Mouse (Mus musculus) embryonic facial prominence, embryonic 15.5 days (tissue): ENCODE results near the gene Tmem161a. TPM values are rescaled to one million over a fixed set of nuclear protein-coding genes. Genes with fewer than 3 reads are reported as not detected.

Source experiments
- ATAC-seq: fragments of 200-750 bp; cut with Nextera tagmentation; 2 replicates; pipeline ENCODE4 v1.8.0; 2017; ENCODE audit warnings: low read depth, moderate TSS enrichment; ENCODE audit not compliant: insufficient number of reproducible peaks, low FRiP score, low TSS enrichment
- H3K27ac ChIP-seq: fragments of 300-500 bp; sonication (generic); replicated peaks from 2 replicates; pipeline ENCODE4 v1.5.1; 2015; ENCODE audit warnings: mild to moderate bottlenecking, inconsistent platforms
- H3K27me3 ChIP-seq: fragments of 300-500 bp; sonication (generic); 2 replicates; pipeline ENCODE4 v1.6.1; 2015; ENCODE audit warnings: inconsistent platforms
- H3K36me3 ChIP-seq: fragments of 300-500 bp; sonication (generic); 2 replicates; pipeline ENCODE4 v1.6.1; 2015; ENCODE audit warnings: mild to moderate bottlenecking, inconsistent platforms
- H3K4me1 ChIP-seq: fragments of 300-500 bp; sonication (generic); 2 replicates; pipeline ENCODE4 v1.6.1; 2015; ENCODE audit warnings: inconsistent platforms
- H3K4me2 ChIP-seq: fragments of 300-500 bp; sonication (generic); replicated peaks from 2 replicates; pipeline ENCODE4 v1.6.1; 2015; ENCODE audit warnings: mild to moderate bottlenecking, inconsistent platforms
- H3K4me3 ChIP-seq: fragments of 300-500 bp; sonication (generic); replicated peaks from 2 replicates; pipeline ENCODE4 v1.5.1; 2015; ENCODE audit warnings: mild to moderate bottlenecking, inconsistent platforms
- H3K9ac ChIP-seq: fragments of 300-500 bp; sonication (generic); 2 replicates; pipeline ENCODE4 v1.6.1; 2015; ENCODE audit warnings: inconsistent platforms
- H3K9me3 ChIP-seq: fragments of 300-500 bp; sonication (generic); replicated peaks from 2 replicates; pipeline ENCODE4 v1.6.1; 2016; ENCODE audit warnings: inconsistent platforms
- WGBS: fragments of 180-500 bp; shearing (Covaris S2); methylation state at CpG from one replicate; pipeline ENCODE4 v1.1.7; 2015; 5-methylcytosine and 5-hydroxymethylcytosine counted together
- polyA plus RNA-seq: library from polyadenylated mRNA; unstranded; fragments of >200 nt; fragmentation: Nextera tagmentation; extraction: Ambion mirVana; gene quantifications from 2 replicates; pipeline ENCODE4 v1.2.1, GENCODE M21; 2015

Tmem161a gene
- polyA plus RNA-seq, 1 experiment from 2014 or later: 77.3 TPM

DNA sequence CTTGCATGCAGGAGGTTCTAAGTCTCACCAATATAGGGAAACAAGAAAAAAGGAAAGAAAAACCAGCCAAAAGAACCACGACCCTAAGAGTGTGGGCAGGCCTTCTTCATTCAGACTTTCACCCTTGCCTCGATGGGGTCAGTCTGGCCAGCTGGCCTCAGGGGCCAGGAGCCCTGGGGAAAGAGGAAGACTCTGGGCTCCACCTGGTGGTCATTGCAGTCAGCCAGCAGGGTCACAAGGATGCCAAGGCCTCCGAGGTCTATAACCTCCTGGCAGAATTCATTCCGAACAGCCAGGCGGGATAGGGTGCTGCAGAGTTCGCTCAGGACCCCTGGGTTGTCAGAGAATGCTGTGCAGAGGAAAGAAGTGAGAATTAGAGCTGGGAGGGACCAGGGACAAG lies 51.2 kb downstream of the Tmem161a start:
- peaks cover 55% of the 10 kb centered on the region for H3K36me3 ChIP-seq
- no peak for ATAC-seq
- WGBS: 56% methylated on average over 6 of the region's 6 CpGs
- no peaks in the 10 kb centered on the region for H3K9me3 ChIP-seq
- H3K4me2 ChIP-seq: no peak overlapping the region
- no peaks in the 10 kb centered on the region for H3K4me1 ChIP-seq
- no peak overlapping the region for H3K4me3 ChIP-seq
- no peaks in the 10 kb centered on the region for H3K27me3 ChIP-seq
- H3K9ac ChIP-seq: no peak overlapping the region
- H3K27ac ChIP-seq: no peak overlapping the region

DNA sequence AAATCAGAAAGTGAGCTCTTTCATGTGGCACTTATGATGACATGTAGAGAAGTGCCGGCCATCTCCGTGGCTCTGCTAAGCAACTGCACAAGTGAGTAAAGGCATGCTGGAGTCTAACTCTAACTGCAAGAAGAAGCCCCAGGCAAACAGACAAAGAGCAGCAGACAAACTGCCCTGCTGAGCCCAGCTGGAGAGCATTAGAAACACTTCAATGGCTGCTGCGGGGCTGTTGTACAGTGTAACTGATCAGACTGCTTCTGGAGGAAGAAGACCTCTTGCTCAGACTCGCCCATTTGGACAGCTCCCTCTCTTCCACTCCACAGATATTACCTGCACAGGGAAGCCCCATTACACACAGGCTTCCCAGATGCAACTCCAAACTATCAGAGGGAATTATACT lies 55.8 kb downstream of the Tmem161a start:
- Histone ChIP-seq H3K4me1 (peaks cover under 1% of the 10 kb centered on the region), H3K4me3 (no peak overlapping the region), H3K4me2 (no peak overlapping the region), H3K9me3 (no peaks in the 10 kb centered on the region), H3K27ac (no peak overlapping the region), H3K36me3 (peaks cover 55% of the 10 kb centered on the region), H3K27me3 (no peaks in the 10 kb centered on the region), H3K9ac (no peak overlapping the region)
- no peak for ATAC-seq
- WGBS: 28% methylated on average over 4 of the region's 4 CpGs

DNA sequence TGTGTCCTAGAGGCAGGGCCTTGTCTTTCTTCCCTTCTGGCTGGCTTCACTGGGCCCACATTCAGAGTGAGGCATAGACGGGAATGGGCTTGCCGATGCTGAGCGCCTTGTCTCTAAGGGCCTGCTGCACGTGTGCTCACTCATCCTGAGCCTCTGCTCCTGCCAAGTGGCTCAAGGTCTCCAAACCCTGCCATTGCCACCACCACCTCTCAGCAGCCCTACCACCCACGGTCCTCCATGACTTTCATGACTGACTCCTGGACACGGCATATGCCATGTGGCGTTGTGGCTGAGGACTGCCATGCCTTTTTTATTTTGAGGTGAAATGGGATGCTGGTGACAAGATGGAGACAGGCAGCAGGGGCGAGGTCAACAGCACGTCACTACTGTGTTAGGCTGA lies 58.7 kb downstream of the Tmem161a start:
- Histone ChIP-seq H3K4me2 (no peak overlapping the region), H3K36me3 (peaks cover 29% of the 10 kb centered on the region; the same call in 1 of the 2 replicates), H3K27me3 (no peaks in the 10 kb centered on the region), H3K27ac (no peak overlapping the region), H3K4me3 (no peak overlapping the region), H3K9me3 (no peaks in the 10 kb centered on the region), H3K4me1 (peaks cover 14% of the 10 kb centered on the region), H3K9ac (no peak overlapping the region)
- 91% methylated on average over 9 of the region's 9 CpGs for WGBS
- no peak for ATAC-seq

Other genes with a start within 250 kb of the Tmem161a start
- 43.6 and 49.8 TPM in 2 replicates for gene Gatad2a, start 176.0 kb upstream of the Tmem161a start, polyA plus RNA-seq
- 52.7 and 61.3 TPM in 2 replicates for gene Mau2, start 129.6 kb upstream of the Tmem161a start, polyA plus RNA-seq
- gene Sugp1, start 129.5 kb upstream of the Tmem161a start, polyA plus RNA-seq: 44.3 and 45.1 TPM in 2 replicates
- 1.4 and 2.1 TPM in 2 replicates for gene Tm6sf2, start 99.4 kb upstream of the Tmem161a start, polyA plus RNA-seq
- gene Hapln4, start 88.9 kb upstream of the Tmem161a start, polyA plus RNA-seq: 0.43 and 0.56 TPM in 2 replicates
- gene Ncan, start 51.5 kb upstream of the Tmem161a start, polyA plus RNA-seq: 0.79 and 1.5 TPM in 2 replicates
- gene Nr2c2ap, start 41.0 kb upstream of the Tmem161a start, polyA plus RNA-seq: 33.0 and 33.3 TPM in 2 replicates
- gene Rfxank, start 33.2 kb upstream of the Tmem161a start, polyA plus RNA-seq: 18.9 and 22.2 TPM in 2 replicates
- gene Borcs8, start 32.9 kb upstream of the Tmem161a start, polyA plus RNA-seq: 55.3 and 65.4 TPM in 2 replicates
- 9.1 and 12.4 TPM in 2 replicates for gene Mef2b, start 32.6 kb upstream of the Tmem161a start, polyA plus RNA-seq
- gene Slc25a42, start 39.9 kb downstream of the Tmem161a start, polyA plus RNA-seq: 6.7 and 8.9 TPM in 2 replicates
- 31.7 and 32.5 TPM in 2 replicates for gene Sugp2, start 61.9 kb downstream of the Tmem161a start, polyA plus RNA-seq
- 30.5 and 31.1 TPM in 2 replicates for gene Armc6, start 62.1 kb downstream of the Tmem161a start, polyA plus RNA-seq
- 43.2 and 49.4 TPM in 2 replicates for gene Homer3, start 110.5 kb downstream of the Tmem161a start, polyA plus RNA-seq
- gene Ddx49, start 130.1 kb downstream of the Tmem161a start, polyA plus RNA-seq: 50.2 and 52.1 TPM in 2 replicates
- 377 and 397 TPM in 2 replicates for gene Cope, start 130.2 kb downstream of the Tmem161a start, polyA plus RNA-seq
- gene Cers1, start 143.4 kb downstream of the Tmem161a start, polyA plus RNA-seq: 8.9 and 9.3 TPM in 2 replicates
- 1.7 and 2.6 TPM in 2 replicates for gene Gdf1, start 157.5 kb downstream of the Tmem161a start, polyA plus RNA-seq
- gene Upf1, start 180.9 kb downstream of the Tmem161a start, polyA plus RNA-seq: 18.6 and 21.2 TPM in 2 replicates
- gene Comp, start 201.2 kb downstream of the Tmem161a start, polyA plus RNA-seq: 5.1 and 7.3 TPM in 2 replicates